Mouse (Mus musculus): Measurements from ENCODE around the gene Itga9. TPM values are rescaled to one million over a fixed set of nuclear protein-coding genes. Genes with fewer than 3 reads are reported as not detected.

The Itga9 gene
- polyA plus RNA-seq, 2 experiments: 1.4 to 2.8 TPM

DNA sequence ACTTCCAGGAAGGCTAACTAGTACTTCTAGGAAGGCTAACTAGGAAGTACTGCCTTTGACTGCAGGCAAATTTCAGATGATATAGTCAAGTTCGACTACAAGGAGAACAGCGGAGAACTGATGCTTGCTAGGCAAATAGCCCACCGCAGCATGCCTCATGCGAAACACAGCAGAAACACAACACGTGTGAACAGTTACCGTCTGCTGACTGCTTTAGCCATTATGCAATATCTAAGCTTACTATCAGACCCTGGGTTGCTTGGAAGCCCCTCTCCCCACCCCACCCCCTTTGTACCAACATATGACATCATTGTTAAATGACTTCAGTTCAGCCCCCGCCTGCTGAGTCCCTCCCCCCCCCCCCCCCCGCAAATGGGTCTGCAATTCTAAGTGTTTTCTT lies 123.7 kb downstream of the Itga9 start:
- ATAC-seq (ENCODE audit: insufficient read depth) (no peak), DNase-seq (ENCODE audit: low read depth in 3 of 3, low spot score in 3 of 3) (no peak)
- H3K27me3 ChIP-seq (ENCODE audit: control insufficient read depth, insufficient read depth, low read length): no peaks in the 10 kb centered on the region
- H3K4me1 ChIP-seq (replicated peaks; ENCODE audit: control insufficient read depth in 2 of 2, insufficient read depth in 2 of 2, low read length in 1 of 2): no peaks in the 10 kb centered on the region
- H3K9ac ChIP-seq (replicated peaks): no peak overlapping the region
- H3K9me3 ChIP-seq (ENCODE audit: control insufficient read depth, low read length): no peaks in the 10 kb centered on the region
- 74% methylated on average over 8 of the region's 8 CpGs for WGBS (ENCODE audit: insufficient replicate concordance)
- TF ChIP-seq CTCF (IDR thresholded peaks at IDR 0.05; ENCODE audit: low read depth) (no peak), EP300 (IDR thresholded peaks at IDR 0.05; ENCODE audit: low read depth) (no peak)
- no peak overlapping the region for H3K4me3 ChIP-seq (ENCODE audit: insufficient read depth in 1 of 2, low read depth in 2 of 2, low read length in 2 of 2)
- no peak overlapping the region for H3K27ac ChIP-seq
- no peak overlapping the region for H3K4me2 ChIP-seq (ENCODE audit: low read depth)
- H3K36me3 ChIP-seq (replicated peaks; ENCODE audit: control insufficient read depth, insufficient read depth, low read depth): no peaks in the 10 kb centered on the region

DNA sequence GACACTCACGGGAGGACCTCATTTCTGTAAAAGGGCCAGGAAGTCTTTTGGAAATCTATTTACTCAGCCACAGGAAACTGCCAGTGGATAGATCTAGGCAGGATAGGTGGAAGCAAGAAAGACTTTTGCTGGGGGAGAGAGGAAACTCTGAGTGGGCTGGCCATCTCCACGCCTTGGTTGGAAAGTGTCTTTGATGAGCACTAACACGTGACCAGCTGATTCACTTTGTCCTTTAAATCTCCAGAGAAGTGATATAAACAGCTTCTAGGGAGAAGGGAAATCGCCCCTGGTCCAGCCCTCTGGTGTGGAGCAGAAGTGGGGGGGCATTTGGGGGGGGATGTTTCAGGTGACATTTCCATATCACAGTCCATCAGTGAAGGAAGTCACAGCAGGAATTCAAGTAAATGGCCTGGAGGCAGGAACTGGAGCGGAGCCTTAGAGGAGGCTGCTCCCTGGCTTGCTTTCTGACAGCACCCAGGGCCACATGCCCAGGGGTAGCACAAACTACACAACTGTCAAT lies 124.4 kb downstream of the Itga9 start:
- Histone ChIP-seq H3K9ac (replicated peaks) (no peak overlapping the region), H3K27ac (no peak overlapping the region), H3K36me3 (replicated peaks; ENCODE audit: control insufficient read depth, insufficient read depth, low read depth) (no peaks in the 10 kb centered on the region), H3K9me3 (ENCODE audit: control insufficient read depth, low read length) (no peaks in the 10 kb centered on the region), H3K4me2 (ENCODE audit: low read depth) (no peak overlapping the region), H3K27me3 (ENCODE audit: control insufficient read depth, insufficient read depth, low read length) (no peaks in the 10 kb centered on the region), H3K4me1 (replicated peaks; ENCODE audit: control insufficient read depth in 2 of 2, insufficient read depth in 2 of 2, low read length in 1 of 2) (no peaks in the 10 kb centered on the region), H3K4me3 (ENCODE audit: insufficient read depth in 1 of 2, low read depth in 2 of 2, low read length in 2 of 2) (no peak overlapping the region)
- ATAC-seq (ENCODE audit: insufficient read depth): no peak
- no peak for TF ChIP-seq EP300 (IDR thresholded peaks at IDR 0.05; ENCODE audit: low read depth)
- no peak for TF ChIP-seq CTCF (IDR thresholded peaks at IDR 0.05; ENCODE audit: low read depth)
- no peak for DNase-seq (ENCODE audit: low read depth in 3 of 3, low spot score in 3 of 3)
- 39% methylated on average over 5 of the region's 5 CpGs for WGBS (ENCODE audit: insufficient replicate concordance)

DNA sequence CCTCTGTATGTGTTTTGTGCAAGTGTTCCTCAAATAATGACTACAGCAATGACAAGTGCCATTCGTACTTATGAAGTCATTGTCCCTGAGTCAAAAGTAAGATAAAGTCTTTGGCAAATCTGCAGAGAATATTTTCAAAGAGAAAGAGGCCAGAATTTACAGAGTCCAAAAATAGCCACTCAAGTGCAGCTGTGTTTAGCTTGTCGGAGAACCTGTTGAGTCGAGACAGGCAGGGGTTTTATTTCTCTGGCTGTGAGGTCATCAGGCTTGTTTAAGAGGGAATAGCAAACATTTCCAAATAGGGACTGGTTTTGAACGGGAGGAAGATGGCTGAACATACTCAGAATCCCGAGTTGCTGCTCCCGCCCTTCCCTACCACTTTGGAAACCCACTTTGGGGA lies 125.2 kb downstream of the Itga9 start:
- DNase-seq (ENCODE audit: low read depth in 3 of 3, low spot score in 3 of 3): no peak
- no peaks in the 10 kb centered on the region for H3K9me3 ChIP-seq (ENCODE audit: control insufficient read depth, low read length)
- no peak for ATAC-seq (ENCODE audit: insufficient read depth)
- no peak overlapping the region for H3K9ac ChIP-seq (replicated peaks)
- no peaks in the 10 kb centered on the region for H3K27me3 ChIP-seq (ENCODE audit: control insufficient read depth, insufficient read depth, low read length)
- no peak overlapping the region for H3K27ac ChIP-seq
- no peak overlapping the region for H3K4me3 ChIP-seq (ENCODE audit: insufficient read depth in 1 of 2, low read depth in 2 of 2, low read length in 2 of 2)
- H3K4me1 ChIP-seq (replicated peaks; ENCODE audit: control insufficient read depth in 2 of 2, insufficient read depth in 2 of 2, low read length in 1 of 2): no peaks in the 10 kb centered on the region
- H3K36me3 ChIP-seq (replicated peaks; ENCODE audit: control insufficient read depth, insufficient read depth, low read depth): no peaks in the 10 kb centered on the region
- TF ChIP-seq EP300 (IDR thresholded peaks at IDR 0.05; ENCODE audit: low read depth): no peak
- no peak for TF ChIP-seq CTCF (IDR thresholded peaks at IDR 0.05; ENCODE audit: low read depth)
- WGBS (ENCODE audit: insufficient replicate concordance): 39% methylated on average over 6 of the region's 6 CpGs
- H3K4me2 ChIP-seq (ENCODE audit: low read depth): no peak overlapping the region

DNA sequence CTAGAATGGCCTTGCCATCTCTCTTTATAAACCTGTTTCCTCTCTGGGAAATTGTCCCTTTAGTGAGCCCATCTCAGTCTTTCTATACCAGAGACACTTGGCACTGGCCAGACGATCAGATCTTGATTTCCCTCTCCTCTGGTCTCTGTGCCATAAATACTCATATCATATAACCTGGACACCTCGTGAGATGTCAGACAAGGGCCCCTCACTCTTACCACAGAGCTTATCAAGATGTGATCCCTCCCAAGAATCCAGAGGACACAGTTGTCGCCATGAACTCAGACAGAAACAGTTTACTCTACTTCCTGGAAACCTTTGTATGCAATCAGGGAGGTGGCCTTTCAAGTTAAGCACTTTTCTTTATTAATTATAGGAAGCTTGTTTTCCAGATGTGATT lies 127.1 kb downstream of the Itga9 start:
- no peaks in the 10 kb centered on the region for H3K9me3 ChIP-seq (ENCODE audit: control insufficient read depth, low read length)
- WGBS (ENCODE audit: insufficient replicate concordance): 21% methylated on average over 3 of the region's 3 CpGs

GRCm38 (mm10) chr9:118737124-118737523 lies 130.6 kb downstream of the Itga9 start:
- WGBS (ENCODE audit: insufficient replicate concordance): 32% methylated on average over 2 of the region's 2 CpGs
- ATAC-seq (ENCODE audit: insufficient read depth): no peak
- Histone ChIP-seq H3K4me2 (ENCODE audit: low read depth) (no peak overlapping the region), H3K27ac (no peak overlapping the region), H3K36me3 (replicated peaks; ENCODE audit: control insufficient read depth, insufficient read depth, low read depth) (no peaks in the 10 kb centered on the region), H3K9me3 (ENCODE audit: control insufficient read depth, low read length) (no peaks in the 10 kb centered on the region), H3K9ac (replicated peaks) (no peak overlapping the region), H3K27me3 (ENCODE audit: control insufficient read depth, insufficient read depth, low read length) (no peaks in the 10 kb centered on the region), H3K4me3 (ENCODE audit: insufficient read depth in 1 of 2, low read depth in 2 of 2, low read length in 2 of 2) (no peak overlapping the region), H3K4me1 (replicated peaks; ENCODE audit: control insufficient read depth in 2 of 2, insufficient read depth in 2 of 2, low read length in 1 of 2) (no peaks in the 10 kb centered on the region)
- no peak for DNase-seq (ENCODE audit: low read depth in 3 of 3, low spot score in 3 of 3)
- TF ChIP-seq EP300 (IDR thresholded peaks at IDR 0.05; ENCODE audit: low read depth) (no peak), CTCF (IDR thresholded peaks at IDR 0.05; ENCODE audit: low read depth) (no peak)

More for the DNA sequence above, 127.1 kb downstream of the Itga9 start:
- ATAC-seq (ENCODE audit: insufficient read depth) (no peak), DNase-seq (ENCODE audit: low read depth in 3 of 3, low spot score in 3 of 3) (no peak)
- TF ChIP-seq CTCF (IDR thresholded peaks at IDR 0.05; ENCODE audit: low read depth): no peak
- TF ChIP-seq EP300 (IDR thresholded peaks at IDR 0.05; ENCODE audit: low read depth): no peak
- Histone ChIP-seq H3K4me1 (replicated peaks; ENCODE audit: control insufficient read depth in 2 of 2, insufficient read depth in 2 of 2, low read length in 1 of 2) (no peaks in the 10 kb centered on the region), H3K4me2 (ENCODE audit: low read depth) (no peak overlapping the region), H3K27me3 (ENCODE audit: control insufficient read depth, insufficient read depth, low read length) (no peaks in the 10 kb centered on the region), H3K9ac (replicated peaks) (no peak overlapping the region), H3K27ac (no peak overlapping the region), H3K36me3 (replicated peaks; ENCODE audit: control insufficient read depth, insufficient read depth, low read depth) (no peaks in the 10 kb centered on the region), H3K4me3 (ENCODE audit: insufficient read depth in 1 of 2, low read depth in 2 of 2, low read length in 2 of 2) (no peak overlapping the region)

All from liver, embryonic 14.5 days (tissue).